In the genomic region with DNA sequence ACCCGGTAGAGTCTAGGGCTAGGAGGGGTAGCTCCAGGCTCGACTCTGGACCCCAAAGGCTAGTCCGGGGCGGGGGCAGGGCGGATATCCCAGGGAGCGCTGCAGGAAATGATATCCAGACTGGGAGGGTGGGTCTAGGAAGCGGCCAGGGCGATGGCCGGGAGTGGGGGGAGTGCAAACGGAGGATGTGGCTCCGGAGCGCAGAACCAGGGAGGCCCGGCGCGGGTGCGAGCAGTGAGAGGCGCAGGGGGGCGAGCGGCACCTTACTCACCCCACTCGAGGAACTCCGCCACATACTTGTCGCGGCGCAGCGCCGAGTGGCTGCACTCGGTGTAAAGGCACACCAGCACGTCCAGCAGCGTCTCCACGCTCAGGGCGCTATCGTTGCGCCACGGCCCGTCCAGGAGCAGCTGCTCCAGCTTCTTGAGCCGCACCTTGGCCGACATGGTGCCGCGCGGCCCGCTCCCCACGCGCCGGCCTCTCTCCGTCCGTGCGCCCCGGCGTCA, we compare ENCODE assay signal across 8 mouse cellular contexts. TPM values are rescaled to one million over a fixed set of nuclear protein-coding genes. Genes with fewer than 3 reads are reported as not detected.
DNase-seq lines count a peak whose midpoint lies in the region; ATAC-seq lines count a peak whose summit lies in the region.

No protein-coding gene starts in this region.

- WGBS in forebrain, embryonic 16.5 days, result under 1% methylated on average over 42 of the region's 49 CpGs
- WGBS in hindbrain, embryonic 11.5 days, result under 1% methylated on average over 49 of the region's 49 CpGs
- under 1% methylated on average over 44 of the region's 49 CpGs for WGBS in limb, embryonic 11.5 days

- peak overlapping the region; percentile 96 for H3K27ac ChIP-seq in brown adipose tissue, adult 24 weeks (replicated peaks; ENCODE audit: low read depth, low read length)
- H3K27ac ChIP-seq in forebrain, embryonic 16.5 days (ENCODE audit: low read length), result peak overlapping the region; percentile 86
- H3K27ac ChIP-seq in hindbrain, embryonic 11.5 days (ENCODE audit: low read depth, low read length), result peak overlapping the region; percentile 94
- H3K27ac ChIP-seq in limb, embryonic 11.5 days (replicated peaks; ENCODE audit: low read depth, low read length), result peak overlapping the region; percentile 76

- no peaks in the 10 kb centered on the region for H3K9me3 ChIP-seq in forebrain, embryonic 16.5 days (ENCODE audit: control insufficient read depth, low read length)
- no peaks in the 10 kb centered on the region for H3K9me3 ChIP-seq in hindbrain, embryonic 11.5 days (ENCODE audit: control insufficient read depth, low read length)
- H3K9me3 ChIP-seq in limb, embryonic 11.5 days (ENCODE audit: control insufficient read depth, low read length), result no peaks in the 10 kb centered on the region

- peak overlapping the region; percentile 93 for H3K4me3 ChIP-seq in brown adipose tissue, adult 24 weeks (ENCODE audit: insufficient read depth, low read depth, low read length)
- peak overlapping the region; percentile 88 for H3K4me3 ChIP-seq in forebrain, embryonic 16.5 days (replicated peaks; ENCODE audit: low read length)
- peak overlapping the region; percentile 97 for H3K4me3 ChIP-seq in hindbrain, embryonic 11.5 days (ENCODE audit: low read depth, low read length)
- H3K4me3 ChIP-seq in limb, embryonic 11.5 days (ENCODE audit: low read depth, low read length), result peak overlapping the region; percentile 82

- H3K4me1 ChIP-seq in brown adipose tissue, adult 24 weeks (ENCODE audit: control insufficient read depth, insufficient read depth, insufficient read length, low read length), result peaks cover 13% of the 10 kb centered on the region
- H3K4me1 ChIP-seq in forebrain, embryonic 16.5 days (replicated peaks; ENCODE audit: control insufficient read depth, insufficient read depth, low read length), result peaks cover 32% of the 10 kb centered on the region
- H3K4me1 ChIP-seq in hindbrain, embryonic 11.5 days (replicated peaks; ENCODE audit: control insufficient read depth, insufficient read depth, low read length), result peaks cover 3% of the 10 kb centered on the region; the same call in 1 of the 2 replicates
- peaks cover 7% of the 10 kb centered on the region for H3K4me1 ChIP-seq in limb, embryonic 11.5 days (ENCODE audit: control insufficient read depth, insufficient read depth, low read length)

- H3K9ac ChIP-seq in forebrain, embryonic 16.5 days (replicated peaks; ENCODE audit: low read depth, low read length), result peak overlapping the region; percentile 80
- H3K9ac ChIP-seq in hindbrain, embryonic 11.5 days (ENCODE audit: low read depth, low read length), result peak overlapping the region; percentile 96
- H3K9ac ChIP-seq in limb, embryonic 11.5 days (ENCODE audit: low read length), result peak overlapping the region; percentile 90

- no peaks in the 10 kb centered on the region for H3K36me3 ChIP-seq in forebrain, embryonic 16.5 days (ENCODE audit: control insufficient read depth, insufficient read depth)
- H3K36me3 ChIP-seq in hindbrain, embryonic 11.5 days (ENCODE audit: control insufficient read depth, insufficient read depth, low read length), result no peaks in the 10 kb centered on the region
- H3K36me3 ChIP-seq in limb, embryonic 11.5 days (ENCODE audit: control insufficient read depth, insufficient read depth, low read length), result no peaks in the 10 kb centered on the region

- peak; percentile 19 for ATAC-seq in forebrain, embryonic 16.5 days
- ATAC-seq in hindbrain, embryonic 11.5 days (ENCODE audit: low FRiP score), result peak; percentile 41
- peak; percentile 15 for ATAC-seq in limb, embryonic 11.5 days (ENCODE audit: insufficient number of reproducible peaks, low FRiP score, low TSS enrichment, low read depth)

- H3K27me3 ChIP-seq in forebrain, embryonic 16.5 days (replicated peaks; ENCODE audit: control insufficient read depth, insufficient read depth, low read length), result no peaks in the 10 kb centered on the region
- no peaks in the 10 kb centered on the region for H3K27me3 ChIP-seq in hindbrain, embryonic 11.5 days (ENCODE audit: control insufficient read depth, insufficient read depth, low read length)
- no peaks in the 10 kb centered on the region for H3K27me3 ChIP-seq in limb, embryonic 11.5 days (ENCODE audit: control insufficient read depth, insufficient read depth, low read length)

- peak; percentile 65 to 70 for DNase-seq in right cerebral cortex, postnatal 10 days (ENCODE audit: low spot score in 2 of 2)
- no peak for DNase-seq in right cerebral cortex, postnatal 25 days
- DNase-seq in hindbrain, embryonic 11.5 days (ENCODE audit: low spot score), result peak; percentile 61
- peak; percentile 60 for DNase-seq in limb, embryonic 11.5 days (ENCODE audit: low spot score)
- peak; percentile 39 for DNase-seq in mesoderm, embryonic 11.5 days (ENCODE audit: low read depth, low spot score)
- DNase-seq in yolk sac, embryonic 10.5 days (ENCODE audit: low spot score), result peak; percentile 76

- peak overlapping the region; percentile 79 for H3K4me2 ChIP-seq in forebrain, embryonic 16.5 days (ENCODE audit: low read length)
- H3K4me2 ChIP-seq in hindbrain, embryonic 11.5 days (replicated peaks; ENCODE audit: low read depth, low read length), result peak overlapping the region; percentile 83
- H3K4me2 ChIP-seq in limb, embryonic 11.5 days (ENCODE audit: low read depth, severe bottlenecking), result peak overlapping the region; percentile 75

RNA-seq across cellular contexts. Expression of a gene that starts 0.6 kb away (rescaled TPM):
- polyA plus RNA-seq in brown adipose tissue, adult 24 weeks (2012; ENCODE audit: insufficient read depth, insufficient read length, missing spikeins), result 24.1 and 24.3 TPM in 2 replicates
- polyA plus RNA-seq in forebrain, embryonic 16.5 days (2015; fragmentation: Nextera tagmentation; extraction: Ambion mirVana), result 33.6 and 39.9 TPM in 2 replicates
- polyA plus RNA-seq in hindbrain, embryonic 11.5 days (2014; fragmentation: Nextera tagmentation; extraction: Ambion mirVana), result 28.6 and 31.9 TPM in 2 replicates
- polyA plus RNA-seq in limb, embryonic 11.5 days (2014; fragmentation: Nextera tagmentation; extraction: Ambion mirVana), result 30.4 and 30.9 TPM in 2 replicates

RNA-seq across cellular contexts. Expression of a gene that starts 29.7 kb away (rescaled TPM):
- polyA plus RNA-seq in brown adipose tissue, adult 24 weeks (2012; ENCODE audit: insufficient read depth, insufficient read length, missing spikeins), result not detected in 2 replicates
- 1.3 and 4.5 TPM in 2 replicates for polyA plus RNA-seq in forebrain, embryonic 16.5 days (2015; fragmentation: Nextera tagmentation; extraction: Ambion mirVana)
- 0.47 TPM in 1 of 2 replicates, not detected in the other for polyA plus RNA-seq in hindbrain, embryonic 11.5 days (2014; fragmentation: Nextera tagmentation; extraction: Ambion mirVana)
- 0.63 TPM in 1 of 2 replicates, not detected in the other for polyA plus RNA-seq in limb, embryonic 11.5 days (2014; fragmentation: Nextera tagmentation; extraction: Ambion mirVana)

RNA-seq across cellular contexts. Expression of a gene that starts 39.9 kb away (rescaled TPM):
- not detected in 2 replicates for polyA plus RNA-seq in brown adipose tissue, adult 24 weeks (2012; ENCODE audit: insufficient read depth, insufficient read length, missing spikeins)
- polyA plus RNA-seq in forebrain, embryonic 16.5 days (2015; fragmentation: Nextera tagmentation; extraction: Ambion mirVana), result 1.9 and 2.5 TPM in 2 replicates
- 3.5 and 3.8 TPM in 2 replicates for polyA plus RNA-seq in hindbrain, embryonic 11.5 days (2014; fragmentation: Nextera tagmentation; extraction: Ambion mirVana)
- 4.1 TPM in 2 replicates for polyA plus RNA-seq in limb, embryonic 11.5 days (2014; fragmentation: Nextera tagmentation; extraction: Ambion mirVana)
